Mouse (Mus musculus): ENCODE measurements around the gene Synj1. TPM values are rescaled to one million over a fixed set of nuclear protein-coding genes. Genes with fewer than 3 reads are reported as not detected.

Synj1 gene
- total RNA-seq, 2 experiments from 2014 or later: 16.2 to 46.3 TPM

- ATAC-seq (replicated peaks; ENCODE audit: poor library complexity): no peak
Measured at GRCm38 (mm10) chr16:90893019-90893418, 118.1 kb downstream of the Synj1 start.

GRCm38 (mm10) chr16:90892081-90892480 is 119.0 kb downstream of the Synj1 start:
- no peak for ATAC-seq (replicated peaks; ENCODE audit: poor library complexity)

- ATAC-seq (replicated peaks; ENCODE audit: poor library complexity): no peak
Measured at GRCm38 (mm10) chr16:90891601-90892000, 119.5 kb downstream of the Synj1 start.

GRCm38 (mm10) chr16:90890683-90891082 is 120.4 kb downstream of the Synj1 start:
- no peak for ATAC-seq (replicated peaks; ENCODE audit: poor library complexity)

Other genes starting within 250 kb of the Synj1 start
- gene Urb1, start 200.9 kb downstream of the Synj1 start, total RNA-seq (2015): 8.1 and 8.9 TPM in 2 replicates
- 7.7 and 9.1 TPM in 2 replicates for gene Urb1, start 200.9 kb downstream of the Synj1 start, total RNA-seq (2017)
- not detected in 2 replicates for gene Eva1c, start 184.6 kb downstream of the Synj1 start, total RNA-seq (2015)
- gene Eva1c, start 184.6 kb downstream of the Synj1 start, total RNA-seq (2017): not detected in 2 replicates
- 40.2 and 45.4 TPM in 2 replicates for gene Cfap298, start 76.2 kb downstream of the Synj1 start, total RNA-seq (2015)
- 70.1 and 77.7 TPM in 2 replicates for gene Cfap298, start 76.2 kb downstream of the Synj1 start, total RNA-seq (2017)
- gene Paxbp1, start 33.2 kb upstream of the Synj1 start, total RNA-seq (2015): 69.4 and 95.7 TPM in 2 replicates
- gene Paxbp1, start 33.2 kb upstream of the Synj1 start, total RNA-seq (2017): 77.0 and 96.2 TPM in 2 replicates
- gene 4932438H23Rik, start 83.8 kb upstream of the Synj1 start, total RNA-seq (2015): not detected in 2 replicates
- not detected in 2 replicates for gene 4932438H23Rik, start 83.8 kb upstream of the Synj1 start, total RNA-seq (2017)
- gene Olig2, start 214.1 kb upstream of the Synj1 start, total RNA-seq (2015): not detected in 2 replicates
- not detected in 2 replicates for gene Olig2, start 214.1 kb upstream of the Synj1 start, total RNA-seq (2017)

All from megakaryocyte progenitor cell, adult 5-6 weeks (primary cell).